Mouse (Mus musculus) liver, embryonic 14.5 days (tissue): ENCODE measurements around the gene Med27. TPM values are rescaled to one million over a fixed set of nuclear protein-coding genes. Genes with fewer than 3 reads are reported as not detected.

ENCODE experiments used
- ATAC-seq: fragments of 200-750 bp; cut with Nextera tagmentation; 2 replicates; pipeline ENCODE4 v1.8.0; 2017; ENCODE audit warnings: moderate number of reproducible peaks, mild to moderate bottlenecking, moderate library complexity; ENCODE audit not compliant: insufficient read depth
- DNase-seq, 3 experiments: peaks; one replicate each; pipeline ENCODE4 v3.0.0-alpha.2; 2012 to 2013; ENCODE audit warnings: low read depth in 3 of 3, low spot score in 3 of 3
- H3K27ac ChIP-seq: fragments of 300-500 bp; sonication (generic); 2 replicates; pipeline ENCODE4 v1.5.1; 2014; ENCODE audit warnings: moderate library complexity, mild to moderate bottlenecking, control low read depth, inconsistent platforms
- H3K27me3 ChIP-seq: fragments of 300-500 bp; sonication (generic); 2 replicates; pipeline ENCODE4 v1.6.1; 2014; ENCODE audit warnings: mild to moderate bottlenecking, low read length, moderate library complexity; ENCODE audit not compliant: control insufficient read depth, insufficient read depth
- H3K36me3 ChIP-seq: fragments of 300-500 bp; sonication (generic); replicated peaks from 2 replicates; pipeline ENCODE4 v1.6.1; 2014; ENCODE audit warnings: low read depth; ENCODE audit not compliant: control insufficient read depth, insufficient read depth
- H3K4me1 ChIP-seq, 2 experiments: fragments of 200-500 bp in 1 of 2; fragments of 300-500 bp in 1 of 2; sonication (generic) in 1 of 2; replicated peaks; 2 replicates each; pipeline ENCODE4 v1.6.1; 2012 to 2014; ENCODE audit warnings: antibody characterized with exemption in 1 of 2, inconsistent platforms in 1 of 2, low read length in 1 of 2; ENCODE audit not compliant: control insufficient read depth in 2 of 2, insufficient read depth in 2 of 2
- H3K4me2 ChIP-seq: fragments of 300-500 bp; sonication (generic); 2 replicates; pipeline ENCODE4 v1.6.1; 2014; ENCODE audit warnings: low read depth, mild to moderate bottlenecking, control low read depth, moderate library complexity
- H3K4me3 ChIP-seq, 2 experiments: fragments of 200-500 bp in 1 of 2; fragments of 300-500 bp in 1 of 2; sonication (generic) in 1 of 2; 2 replicates each; pipeline ENCODE4 v1.5.1; 2012 to 2014; ENCODE audit warnings: low read depth in 2 of 2, low read length in 2 of 2, mild to moderate bottlenecking in 2 of 2, control low read depth in 1 of 2, inconsistent platforms in 1 of 2, moderate library complexity in 1 of 2; ENCODE audit not compliant: insufficient read depth in 1 of 2
- H3K9ac ChIP-seq: fragments of 300-500 bp; sonication (generic); replicated peaks from 2 replicates; pipeline ENCODE4 v1.6.1; 2014; ENCODE audit warnings: mild to moderate bottlenecking, control low read depth, moderate library complexity
- H3K9me3 ChIP-seq: fragments of 300-500 bp; sonication (generic); 2 replicates; pipeline ENCODE4 v1.6.1; 2016; ENCODE audit warnings: low read length, mixed read lengths; ENCODE audit not compliant: control insufficient read depth
- CTCF ChIP-seq: IDR thresholded peaks from 2 replicates; pipeline ENCODE4 v1.5.1; 2016; ENCODE audit warnings: antibody characterized with exemption, low read depth, control low read depth
- EP300 ChIP-seq: IDR thresholded peaks from 2 replicates; pipeline ENCODE4 v1.6.1; 2016; ENCODE audit warnings: antibody characterized with exemption, low read depth
- WGBS: fragments of 180-500 bp; shearing (Covaris S2); extraction: QIAGEN DNeasy Blood & Tissue Kit; methylation state at CpG from one replicate; pipeline ENCODE4 v1.1.7; 2014; ENCODE audit not compliant: insufficient replicate concordance; 5-methylcytosine and 5-hydroxymethylcytosine counted together
- polyA plus RNA-seq, 2 experiments: library from polyadenylated mRNA; depleted of rRNA in 1 of 2; stranded (reverse) in 1 of 2; unstranded in 1 of 2; fragments of >200 nt; fragmentation: Nextera tagmentation in 1 of 2; extraction: Ambion mirVana in 1 of 2; gene quantifications; 2 replicates each; pipeline versions ENCODE4 v1.2.1 to v1.2.3; 2012 to 2014

Gene Med27
- polyA plus RNA-seq, 2 experiments: 15.0 to 16.5 TPM

GRCm38 (mm10) chr2:29426684-29427083 lies 80.1 kb downstream of the Med27 start:
- Histone ChIP-seq H3K27ac (no peak overlapping the region), H3K27me3 (no peaks in the 10 kb centered on the region), H3K4me1 (0 out of 4 replicates have a peak, but pooled peaks cover 0 to 5% of the 10 kb centered on the region in 2 experiments), H3K9me3 (no peaks in the 10 kb centered on the region), H3K4me2 (no peak overlapping the region), H3K9ac (no peak overlapping the region), H3K4me3 (no peak overlapping the region), H3K36me3 (no peaks in the 10 kb centered on the region)
- no peak for ATAC-seq
- WGBS: 63% methylated on average over 3 of the region's 3 CpGs
- DNase-seq: no peak
- no peak for TF ChIP-seq EP300
- no peak for TF ChIP-seq CTCF

GRCm38 (mm10) chr2:29432565-29432964 lies 85.9 kb downstream of the Med27 start:
- 32% methylated on average over 5 of the region's 5 CpGs for WGBS
- Histone ChIP-seq H3K9ac (no peak overlapping the region), H3K4me3 (no peak overlapping the region), H3K9me3 (no peaks in the 10 kb centered on the region), H3K4me2 (no peak overlapping the region), H3K36me3 (no peaks in the 10 kb centered on the region), H3K4me1 (peaks cover 0 to 7% of the 10 kb centered on the region in 2 experiments; a peak in 2 of 4 replicates), H3K27ac (no peak overlapping the region), H3K27me3 (no peaks in the 10 kb centered on the region)
- DNase-seq (peak in 1 of 3 experiments; percentile 11), ATAC-seq (no peak)
- TF ChIP-seq CTCF: no peak
- TF ChIP-seq EP300: no peak

DNA sequence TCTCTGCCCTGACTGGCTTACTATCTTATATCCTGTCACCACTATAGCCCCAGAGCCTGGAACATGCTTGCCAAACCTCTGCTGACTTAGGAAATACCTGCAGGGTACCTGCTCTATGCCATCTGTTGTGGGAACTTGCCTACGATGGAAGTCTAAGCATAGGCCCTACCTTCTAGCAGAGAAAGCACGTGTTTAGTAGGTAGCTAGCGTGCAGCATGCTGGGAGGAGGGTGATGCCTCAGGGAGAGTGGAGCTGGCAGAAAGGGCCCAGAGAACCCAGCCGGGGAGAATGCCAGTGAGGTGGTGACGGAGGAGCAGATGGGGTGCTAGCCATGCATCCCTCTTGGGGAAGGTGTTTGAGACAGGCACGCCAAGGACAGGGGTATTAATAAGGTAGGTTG lies 89.8 kb downstream of the Med27 start:
- Histone ChIP-seq H3K4me3 (no peak overlapping the region), H3K9me3 (no peaks in the 10 kb centered on the region), H3K4me1 (peaks cover 3 to 19% of the 10 kb centered on the region in 2 experiments; a peak in 2 of 4 replicates), H3K9ac (no peak overlapping the region), H3K27ac (no peak overlapping the region), H3K36me3 (no peaks in the 10 kb centered on the region), H3K27me3 (no peaks in the 10 kb centered on the region), H3K4me2 (no peak overlapping the region)
- ATAC-seq (no peak), DNase-seq (no peak)
- 70% methylated on average over 6 of the region's 6 CpGs for WGBS
- TF ChIP-seq EP300: no peak
- no peak for TF ChIP-seq CTCF

DNA sequence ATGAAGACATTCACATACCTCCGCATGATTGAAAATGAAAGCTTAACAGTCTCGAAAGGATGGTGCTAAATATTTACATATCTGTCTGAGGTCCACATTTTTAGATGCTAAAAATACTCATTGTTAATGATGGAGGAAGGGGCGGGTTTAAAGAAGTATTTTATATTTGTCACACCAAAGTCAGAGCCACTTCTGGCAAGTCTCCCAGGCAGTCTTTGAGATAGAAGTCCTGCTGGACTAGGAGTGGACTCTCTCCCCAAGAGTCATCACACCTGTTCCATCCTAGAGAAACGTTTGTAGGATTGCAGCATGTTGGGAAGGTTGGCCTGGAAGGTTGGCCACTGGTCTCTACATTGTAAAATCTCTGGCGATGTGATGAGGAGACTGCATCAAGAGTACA lies 90.5 kb downstream of the Med27 start:
- H3K27me3 ChIP-seq: no peaks in the 10 kb centered on the region
- peaks cover 3 to 18% of the 10 kb centered on the region in 2 experiments; a peak in 2 of 4 replicates for H3K4me1 ChIP-seq
- ATAC-seq (no peak), DNase-seq (no peak)
- no peak overlapping the region for H3K27ac ChIP-seq
- no peaks in the 10 kb centered on the region for H3K36me3 ChIP-seq
- H3K9ac ChIP-seq: no peak overlapping the region
- no peak overlapping the region for H3K4me3 ChIP-seq
- H3K4me2 ChIP-seq: no peak overlapping the region
- no peak for TF ChIP-seq CTCF
- TF ChIP-seq EP300: no peak
- H3K9me3 ChIP-seq: no peaks in the 10 kb centered on the region
- 66% methylated on average over 5 of the region's 5 CpGs for WGBS

GRCm38 (mm10) chr2:29437861-29438529 lies 91.4 kb downstream of the Med27 start:
- TF ChIP-seq EP300 (no peak), CTCF (no peak)
- Histone ChIP-seq H3K27ac (no peak overlapping the region), H3K4me3 (no peak overlapping the region), H3K4me1 (peaks cover 3 to 17% of the 10 kb centered on the region in 2 experiments; a peak in 2 of 4 replicates), H3K36me3 (no peaks in the 10 kb centered on the region), H3K9me3 (no peaks in the 10 kb centered on the region), H3K9ac (no peak overlapping the region), H3K27me3 (no peaks in the 10 kb centered on the region), H3K4me2 (no peak overlapping the region)
- DNase-seq: no peak
- peak; percentile 47; the same call in 1 of the 2 replicates for ATAC-seq
- WGBS: 57% methylated on average over 4 of the region's 4 CpGs
